Mouse (Mus musculus) gastrocnemius, postnatal 25 days (tissue): Measurements from ENCODE around the gene Comt. TPM values are rescaled to one million over a fixed set of nuclear protein-coding genes. Genes with fewer than 3 reads are reported as not detected.
A peak's percentile ranks its signal among the peaks of the same experiment; 100 is the strongest.

Experiments
- DNase-seq: peaks from one replicate; pipeline ENCODE4 v3.0.0; 2022
- long read RNA-seq, 2 experiments: library from polyadenylated mRNA; stranded (forward); transcript quantifications; one replicate each; pipeline ENCODE4 v2.0.0; 2021
- total RNA-seq, 2 experiments: library from RNA; stranded (reverse); gene quantifications; 1 replicate in 1 of 2; 2 replicates in 1 of 2; pipeline ENCODE4 v1.2.3; 2021

The Comt gene
- total RNA-seq, result 10 to 100 TPM; 33.3 to 44.8 TPM
- long read RNA-seq, experiment 1, transcript Comt-201 (6 exons, 1,397 nt), result major isoform, 10 of 24 reads
- long read RNA-seq, experiment 1, transcript Comt-202 (5 exons, 1,866 nt), result minor isoform, 6 of 24 reads
- long read RNA-seq, experiment 1, partial matches to known transcripts, result 6 of 24 reads
- long read RNA-seq, experiment 1, other reads (novel, unspliced or antisense), result 2 of 24 reads
- long read RNA-seq, experiment 2, transcript Comt-202 (5 exons, 1,866 nt), result minor isoform, 8 of 27 reads
- long read RNA-seq, experiment 2, transcript Comt-201 (6 exons, 1,397 nt), result major isoform, 12 of 27 reads
- long read RNA-seq, experiment 2, partial matches to known transcripts, result 5 of 27 reads
- long read RNA-seq, experiment 2, other reads (novel, unspliced or antisense), result 2 of 27 reads

DNA sequence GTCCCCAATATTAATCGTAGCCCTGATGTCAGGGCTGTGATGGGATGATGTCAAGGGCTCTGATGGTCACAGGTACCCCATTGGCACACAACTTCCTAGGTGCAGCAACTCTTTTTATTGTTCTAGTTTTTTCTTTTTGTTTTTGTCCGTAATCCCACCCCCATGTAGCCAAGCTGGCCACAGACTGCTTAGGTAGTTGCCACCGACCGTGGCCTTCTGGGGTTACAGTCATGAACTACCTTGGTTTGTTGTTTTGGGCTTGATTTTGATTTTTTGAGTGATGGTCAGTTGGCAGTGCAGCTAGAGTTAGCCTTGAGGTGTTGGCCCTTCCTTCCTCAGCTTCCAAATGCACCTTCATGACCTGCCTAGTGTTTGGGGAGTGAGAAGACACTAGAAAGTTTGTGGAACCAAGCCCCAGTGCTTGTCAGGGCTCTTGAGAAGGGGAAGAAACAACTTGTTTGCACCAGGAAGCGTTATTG, at the start of gene Comt:
Gene Comt, minus strand, starts transcription at position 51 of the 479 bp plus-strand sequence.
- no peak for DNase-seq

DNA sequence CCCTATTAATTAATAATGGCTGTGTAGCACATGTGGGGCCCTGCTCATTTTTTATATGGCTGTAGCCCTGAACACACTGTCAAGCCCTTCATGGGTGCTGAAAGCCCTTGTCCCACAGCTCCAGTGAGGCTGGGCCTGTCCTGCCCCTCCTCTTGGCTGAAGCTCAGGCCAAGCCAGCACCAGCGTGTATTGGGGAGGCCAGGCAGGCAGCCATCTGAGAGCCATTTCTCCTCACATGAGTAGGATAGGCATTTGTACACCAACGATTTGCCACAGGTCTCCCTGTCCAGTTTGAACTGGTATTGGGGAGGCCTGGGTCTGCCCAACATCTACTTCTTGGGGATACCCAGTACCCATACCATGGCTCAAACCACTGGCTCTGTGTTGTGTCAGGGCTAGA, 47.4 kb upstream of the Comt start:
- no peak for DNase-seq

- DNase-seq, result no peak
Measured at GRCm38 (mm10) chr16:18472976-18473375, 46.3 kb upstream of the Comt start.

GRCm38 (mm10) chr16:18472416-18472815, 45.8 kb upstream of the Comt start:
- DNase-seq, result no peak

DNA sequence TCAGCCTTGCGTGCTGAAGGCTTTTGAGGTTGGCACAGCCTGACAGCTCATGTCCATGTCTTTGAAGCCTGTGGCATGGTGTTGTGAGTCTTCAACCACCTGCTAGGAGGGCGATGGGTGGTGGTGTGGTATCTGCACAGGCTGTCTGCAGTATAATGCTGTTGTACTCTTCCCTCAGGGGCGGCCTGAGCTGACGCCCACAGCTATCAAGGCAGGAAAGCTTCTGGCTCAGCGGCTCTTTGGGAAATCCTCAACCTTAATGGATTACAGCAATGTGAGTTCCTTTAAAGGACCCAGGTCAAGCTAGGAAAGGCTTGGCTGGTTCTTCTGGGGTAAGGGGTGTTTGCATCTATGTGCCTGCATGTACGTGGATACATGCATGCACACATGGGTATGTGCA, 45.3 kb upstream of the Comt start:
- DNase-seq, result no peak

- no peak for DNase-seq
Measured at GRCm38 (mm10) chr16:18471381-18471955, 44.8 kb upstream of the Comt start.

GRCm38 (mm10) chr16:18470829-18471228, 44.2 kb upstream of the Comt start:
- DNase-seq, result no peak

DNA sequence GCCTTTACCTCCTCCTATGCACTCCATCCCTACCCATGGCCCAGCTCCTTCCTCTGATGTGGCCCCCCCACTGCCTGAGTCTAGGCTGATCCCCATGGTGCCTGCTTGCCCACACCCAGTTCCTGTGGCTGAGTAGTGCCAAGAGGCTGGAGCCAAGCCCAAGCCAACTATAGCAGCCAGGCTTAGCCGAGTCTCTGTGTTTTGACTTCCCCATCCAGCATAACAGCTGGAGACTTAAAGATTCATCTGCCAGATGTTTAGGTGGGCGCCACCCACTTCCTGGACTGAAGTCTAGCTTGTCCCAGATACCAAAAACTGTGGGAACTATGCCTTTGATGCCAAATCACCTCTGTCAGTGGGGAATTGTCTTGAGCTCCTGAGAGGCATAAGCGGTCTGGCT, 37.6 kb upstream of the Comt start:
- peak; percentile 49 for DNase-seq

GRCm38 (mm10) chr16:18462598-18462997, 35.9 kb upstream of the Comt start:
- no peak for DNase-seq

GRCm38 (mm10) chr16:18462031-18462430, 35.4 kb upstream of the Comt start:
- DNase-seq, result no peak

- DNase-seq, result no peak
Measured at GRCm38 (mm10) chr16:18460826-18461225, 34.2 kb upstream of the Comt start.

GRCm38 (mm10) chr16:18459955-18460370, 33.3 kb upstream of the Comt start:
- no peak for DNase-seq

- no peak for DNase-seq
Measured at GRCm38 (mm10) chr16:18459335-18459954, 32.8 kb upstream of the Comt start.

- no peak for DNase-seq
Measured at GRCm38 (mm10) chr16:18458661-18459060, 32.0 kb upstream of the Comt start.

- DNase-seq, result no peak
Measured at GRCm38 (mm10) chr16:18455407-18455806, 28.8 kb upstream of the Comt start.

- no peak for DNase-seq
Measured at GRCm38 (mm10) chr16:18453846-18454245, 27.2 kb upstream of the Comt start.

DNA sequence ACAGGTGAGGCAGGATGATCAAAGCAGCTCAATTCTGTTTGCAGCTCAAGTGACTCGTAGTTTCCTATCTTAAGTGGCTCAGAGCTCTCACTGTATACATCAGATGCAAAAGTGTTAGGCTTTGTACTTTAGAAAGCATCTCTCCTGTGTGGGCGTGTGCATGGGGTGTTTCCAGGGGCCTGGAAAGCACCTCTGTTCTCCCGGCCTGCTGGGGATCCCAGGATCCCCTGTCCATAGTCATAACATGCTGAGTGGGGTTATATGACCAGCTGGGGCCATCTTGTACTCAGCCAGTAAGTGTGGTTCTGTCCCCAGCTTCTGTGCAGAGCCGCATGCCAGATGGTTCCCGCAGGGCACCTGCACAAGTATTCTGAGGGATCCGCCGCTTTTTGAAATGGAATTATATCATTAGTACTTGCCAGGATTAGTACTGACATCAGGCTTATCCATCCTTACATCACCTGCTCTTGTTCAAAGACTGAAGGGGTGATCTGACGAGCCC, 25.8 kb upstream of the Comt start:
- no peak for DNase-seq

DNA sequence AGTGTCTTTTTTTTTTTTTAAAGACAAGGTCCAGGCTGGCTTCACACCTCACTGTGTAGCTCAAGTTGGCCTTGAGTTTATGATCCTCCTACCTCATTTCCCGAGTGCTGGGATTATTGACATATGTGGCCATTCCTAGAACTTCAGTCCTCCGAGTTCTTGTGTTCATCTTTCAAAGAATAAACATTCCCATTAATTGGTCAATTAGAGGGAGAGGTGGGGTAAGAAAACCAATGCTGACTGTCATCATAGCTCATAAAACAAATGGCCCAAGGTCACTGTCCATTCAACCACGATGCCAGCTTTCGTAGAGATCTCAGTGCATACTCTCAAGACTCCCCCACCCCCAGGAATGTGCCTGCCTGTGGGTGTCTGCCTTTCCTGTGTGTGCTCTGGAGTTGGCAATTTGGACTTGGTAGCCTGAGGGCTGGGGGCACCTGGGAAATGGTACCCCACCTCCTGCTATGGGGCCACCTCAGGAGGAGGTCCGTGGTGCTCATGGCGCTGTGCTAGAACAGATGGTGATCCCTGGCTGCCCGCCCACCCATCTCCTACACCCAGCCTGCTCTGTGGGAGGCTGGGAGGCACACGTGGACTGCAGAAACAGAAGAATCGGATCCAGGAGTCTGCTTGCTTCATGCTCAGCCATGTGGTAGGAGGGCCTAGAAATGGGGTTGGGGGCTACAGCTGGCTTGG, 25.0 kb upstream of the Comt start:
- DNase-seq, result no peak

DNA sequence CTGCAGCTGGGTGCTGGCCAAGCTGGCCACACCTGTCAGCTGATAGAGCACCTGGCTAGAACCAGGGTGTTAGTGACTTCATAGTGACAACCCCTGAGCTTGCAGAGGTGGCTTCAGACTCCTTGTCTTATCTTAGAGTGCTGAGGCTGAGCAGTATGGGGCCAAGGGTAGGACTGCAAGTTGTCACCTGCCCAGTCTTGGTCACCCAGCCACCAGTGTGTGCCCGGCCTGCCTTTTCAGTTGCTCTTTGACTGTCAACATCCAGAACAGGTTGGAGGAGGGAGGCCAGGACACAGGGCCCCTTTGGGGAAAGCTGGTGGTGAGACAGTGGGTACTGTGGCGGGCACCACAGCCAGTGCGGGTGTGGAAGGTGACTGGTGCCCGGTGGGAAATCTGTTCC, 22.4 kb upstream of the Comt start:
- no peak for DNase-seq

DNA sequence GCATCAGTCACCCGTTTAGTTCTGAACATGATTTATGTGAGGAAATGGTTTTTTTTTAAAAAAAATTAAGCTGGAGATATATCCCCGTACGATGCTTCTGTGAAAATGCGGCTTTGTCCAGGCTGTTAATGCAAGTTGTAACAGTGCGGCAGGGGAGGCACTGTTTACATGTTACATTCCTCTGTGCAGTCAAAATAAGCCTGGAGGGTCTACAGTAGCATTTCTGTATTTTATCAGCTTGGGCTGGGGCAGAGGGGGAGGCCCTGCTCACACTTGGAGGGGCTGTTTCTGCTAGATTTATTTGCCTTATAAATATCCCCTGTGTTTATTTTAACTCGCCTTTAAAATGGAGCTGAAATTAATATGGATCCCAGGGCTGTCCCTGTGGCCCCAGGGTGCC, 21.5 kb upstream of the Comt start:
- no peak for DNase-seq

GRCm38 (mm10) chr16:18447243-18447642, 20.6 kb upstream of the Comt start:
- DNase-seq, result no peak

- DNase-seq, result peak; percentile 83
Measured at GRCm38 (mm10) chr16:18443385-18443841, 16.8 kb upstream of the Comt start.
